Mouse (Mus musculus) mature B cell (primary cell): Measurements from ENCODE around the gene Tom1.

ENCODE experiments used
- in situ Hi-C: fragments of 300-500 bp; cut with MboI; formaldehyde crosslinking; loops from 2 replicates; pipeline ENCODE4 v1.14.3; 2019

The Tom1 gene

DNA sequence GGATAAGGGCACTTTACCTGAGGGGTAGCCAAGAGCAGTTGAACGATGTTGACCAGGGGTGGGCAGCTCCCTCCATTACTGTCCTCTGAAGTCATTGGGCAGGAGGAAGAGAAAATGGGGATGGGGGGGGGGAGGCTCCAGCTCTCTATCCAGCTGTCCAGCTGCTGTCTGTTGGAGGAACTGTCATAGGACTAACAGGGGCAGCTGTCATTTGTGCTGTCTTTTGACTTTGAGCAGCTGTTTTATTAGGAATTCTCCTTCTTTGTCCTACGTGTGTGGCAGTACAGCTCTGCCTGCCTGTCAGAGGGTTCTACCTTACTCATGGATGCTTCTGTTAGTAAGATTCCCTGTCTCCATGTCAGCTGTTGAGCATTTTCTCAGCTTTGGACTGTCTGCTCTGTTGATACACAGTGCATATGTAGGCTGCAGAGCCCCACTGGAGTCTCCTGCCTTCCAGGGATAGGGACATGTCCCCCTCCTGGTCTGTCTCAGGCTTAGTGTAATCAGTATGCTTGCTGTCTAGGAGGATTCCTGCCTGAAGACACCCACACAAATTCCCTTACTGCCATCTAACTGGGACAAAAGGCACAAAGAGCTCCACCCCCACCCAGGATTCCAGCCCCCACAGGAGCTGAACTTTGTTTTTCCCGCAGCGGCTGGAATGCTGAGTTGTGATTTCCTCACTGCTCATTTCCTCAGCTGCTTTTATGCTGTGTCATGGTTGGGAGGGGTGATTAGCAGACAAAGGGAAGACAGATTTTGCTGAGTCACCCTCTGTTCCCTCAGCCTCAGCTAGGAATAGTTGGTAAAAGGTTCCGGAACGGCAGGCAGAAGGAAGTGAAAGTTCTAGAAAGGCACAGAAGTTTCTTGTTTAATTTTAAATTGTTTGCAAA is 55.7 kb downstream of the Tom1 start:
- in situ Hi-C loops = no loop called here

- in situ Hi-C loops = no loop called here
These were observed 57.4 kb downstream of the Tom1 start for GRCm38 (mm10) chr8:75090781-75091365.

- in situ Hi-C loops = no loop called here
These were observed 60.1 kb downstream of the Tom1 start, which contains the start of gene Hmox1 for GRCm38 (mm10) chr8:75093399-75094156. Gene Hmox1, plus strand, starts transcription at chr8:75093621.

DNA sequence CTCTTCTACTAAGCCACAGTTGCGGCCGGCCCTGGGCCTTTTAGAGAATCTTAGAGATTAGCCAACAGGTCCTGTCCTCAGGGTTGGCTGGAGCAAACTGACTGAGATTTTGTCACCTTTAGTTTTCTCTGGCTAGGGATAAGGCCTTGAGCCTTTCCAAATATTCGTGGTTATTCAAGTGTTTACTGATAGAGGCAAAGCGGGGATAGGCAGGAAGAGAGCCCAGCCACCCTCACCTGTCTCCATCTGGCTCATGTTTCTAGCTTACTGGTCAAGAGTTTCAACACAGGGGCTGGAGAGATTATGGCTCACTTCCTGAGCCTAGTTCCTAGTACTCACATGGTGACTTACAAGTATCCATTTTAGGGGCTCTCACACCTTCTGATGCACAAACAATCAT is 69.5 kb downstream of the Tom1 start:
- in situ Hi-C loops = no loop called here

- in situ Hi-C loops = no loop called here
These were observed 69.9 kb downstream of the Tom1 start for GRCm38 (mm10) chr8:75103376-75103878.

- in situ Hi-C loops = no loop called here
These were observed 75.2 kb downstream of the Tom1 start for GRCm38 (mm10) chr8:75108527-75109235.

DNA sequence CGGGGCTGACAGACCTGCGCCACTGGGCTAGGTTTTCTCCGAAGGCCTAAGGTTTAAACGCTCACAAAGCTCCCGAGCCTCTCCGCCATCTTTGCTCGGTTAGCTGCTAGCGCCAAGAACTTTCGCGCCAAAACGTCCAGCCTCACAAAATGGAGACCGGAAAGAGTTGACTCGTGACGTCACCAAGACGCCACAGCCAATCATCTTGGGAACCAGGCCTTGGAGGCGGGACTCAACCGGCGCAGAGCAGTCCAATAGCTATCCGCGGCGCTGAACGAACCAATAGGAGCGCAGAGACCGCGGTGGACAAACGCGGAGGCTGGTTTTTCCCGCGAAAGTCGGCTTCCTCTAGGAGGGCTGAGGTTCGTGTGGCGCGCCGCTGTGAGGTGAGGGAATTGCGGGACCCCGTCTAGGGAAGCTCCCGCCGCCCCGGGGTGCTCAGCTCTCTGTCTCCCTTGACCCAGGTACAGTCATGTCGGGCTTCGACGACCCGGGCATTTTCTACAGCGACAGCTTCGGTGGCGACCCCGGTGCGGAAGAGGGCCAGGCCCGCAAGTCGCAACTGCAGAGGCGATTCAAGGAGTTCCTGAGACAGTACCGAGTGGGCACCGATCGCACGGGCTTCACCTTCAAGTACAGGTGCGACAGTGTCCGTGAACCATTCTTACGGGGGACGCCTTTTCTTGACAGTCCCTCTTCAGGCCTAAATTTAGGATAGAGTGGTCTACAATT is 75.9 kb downstream of the Tom1 start, which contains the start of gene Mcm5:
Gene Mcm5 (plus strand): TSS at position 334 of the 732 bp plus-strand sequence.
- in situ Hi-C loops = no loop called here

- in situ Hi-C loops = no loop called here
These were observed 76.6 kb downstream of the Tom1 start for GRCm38 (mm10) chr8:75110093-75110492.

DNA sequence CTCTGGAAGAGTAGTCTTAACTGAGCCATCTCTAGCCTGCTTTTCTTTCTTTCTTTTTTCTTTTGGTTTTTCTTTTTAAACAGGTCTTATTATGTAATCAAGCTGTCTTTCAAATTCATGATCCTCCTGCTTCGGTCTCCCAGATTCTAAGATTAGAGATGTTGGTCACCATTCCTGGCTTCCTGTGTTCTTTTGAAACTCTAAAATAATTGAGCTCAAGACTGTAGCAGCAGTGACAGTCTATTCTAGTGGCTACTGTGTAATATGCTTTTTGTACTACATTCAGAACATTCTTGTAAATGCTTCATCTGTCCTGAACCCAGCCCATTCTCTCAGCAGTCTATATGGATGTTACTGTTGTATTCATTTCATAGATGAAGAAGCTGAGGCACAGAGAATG is 85.0 kb downstream of the Tom1 start:
- in situ Hi-C loops = no loop called here

- in situ Hi-C loops = no loop called here
These were observed 85.8 kb downstream of the Tom1 start for GRCm38 (mm10) chr8:75119287-75119686.
